Mouse (Mus musculus) heart, adult 9 months (tissue): ENCODE measurements around the gene Lck.
A peak's percentile ranks its signal among the peaks of the same experiment; 100 is the strongest.

ENCODE experiments used
- DNase-seq, 2 experiments: peaks; one replicate each; pipeline ENCODE4 v3.0.0; 2022; ENCODE audit warnings: low spot score in 2 of 2

The Lck gene

GRCm38 (mm10) chr4:129585773-129586172, 12.3 kb upstream of the Lck start:
- no peak for DNase-seq

- peak; percentile 74 to 83 for DNase-seq
Measured at GRCm38 (mm10) chr4:129584884-129585608, 11.6 kb upstream of the Lck start.

GRCm38 (mm10) chr4:129584370-129584769, 10.9 kb upstream of the Lck start:
- DNase-seq: no peak

- no peak for DNase-seq
Measured at GRCm38 (mm10) chr4:129582251-129582650, 8.8 kb upstream of the Lck start.

- DNase-seq: no peak
Measured at GRCm38 (mm10) chr4:129580347-129580746, 6.9 kb upstream of the Lck start.

GRCm38 (mm10) chr4:129578466-129578865, 5.0 kb upstream of the Lck start, which contains the start of gene Fam167b:
Fam167b (minus strand) TSS chr4:129578549.
- peak; percentile 38 to 59 for DNase-seq

- DNase-seq: no peak
Measured at GRCm38 (mm10) chr4:129577688-129578087, 4.2 kb upstream of the Lck start.

- DNase-seq: peak; percentile 38 to 43
Measured at GRCm38 (mm10) chr4:129576863-129577491, 3.5 kb upstream of the Lck start.

GRCm38 (mm10) chr4:129575171-129575844, 1.9 kb upstream of the Lck start:
- peak in 1 of 2 experiments; percentile 20 for DNase-seq

GRCm38 (mm10) chr4:129573093-129573370, 409 bp downstream of the Lck start:
- no peak for DNase-seq

GRCm38 (mm10) chr4:129572236-129573092, 977 bp downstream of the Lck start:
- DNase-seq: no peak

GRCm38 (mm10) chr4:129571551-129572084, 1.8 kb downstream of the Lck start:
- DNase-seq: no peak

- DNase-seq: no peak
Measured at GRCm38 (mm10) chr4:129570028-129570427, 3.4 kb downstream of the Lck start.

- no peak for DNase-seq
Measured at GRCm38 (mm10) chr4:129568366-129568765, 5.1 kb downstream of the Lck start.

- DNase-seq: no peak
Measured at GRCm38 (mm10) chr4:129565139-129565538, 8.3 kb downstream of the Lck start.

GRCm38 (mm10) chr4:129563718-129564117, 9.7 kb downstream of the Lck start:
- DNase-seq: no peak

- no peak for DNase-seq
Measured at GRCm38 (mm10) chr4:129561184-129561583, 12.3 kb downstream of the Lck start.

- no peak for DNase-seq
Measured at GRCm38 (mm10) chr4:129558321-129558955, 15.0 kb downstream of the Lck start.

- no peak for DNase-seq
Measured at GRCm38 (mm10) chr4:129557256-129557808, 16.1 kb downstream of the Lck start.

- DNase-seq: peak; percentile 77 to 84
Measured at GRCm38 (mm10) chr4:129556532-129557223, 16.8 kb downstream of the Lck start.
